Mouse (Mus musculus): ENCODE measurements around the gene Cdh24. TPM values are rescaled to one million over a fixed set of nuclear protein-coding genes. Genes with fewer than 3 reads are reported as not detected.
A peak's percentile ranks its signal among the peaks of the same experiment; 100 is the strongest.

Gene Cdh24
- polyA plus RNA-seq, 1 experiment from 2014 or later: 6.8 TPM

DNA sequence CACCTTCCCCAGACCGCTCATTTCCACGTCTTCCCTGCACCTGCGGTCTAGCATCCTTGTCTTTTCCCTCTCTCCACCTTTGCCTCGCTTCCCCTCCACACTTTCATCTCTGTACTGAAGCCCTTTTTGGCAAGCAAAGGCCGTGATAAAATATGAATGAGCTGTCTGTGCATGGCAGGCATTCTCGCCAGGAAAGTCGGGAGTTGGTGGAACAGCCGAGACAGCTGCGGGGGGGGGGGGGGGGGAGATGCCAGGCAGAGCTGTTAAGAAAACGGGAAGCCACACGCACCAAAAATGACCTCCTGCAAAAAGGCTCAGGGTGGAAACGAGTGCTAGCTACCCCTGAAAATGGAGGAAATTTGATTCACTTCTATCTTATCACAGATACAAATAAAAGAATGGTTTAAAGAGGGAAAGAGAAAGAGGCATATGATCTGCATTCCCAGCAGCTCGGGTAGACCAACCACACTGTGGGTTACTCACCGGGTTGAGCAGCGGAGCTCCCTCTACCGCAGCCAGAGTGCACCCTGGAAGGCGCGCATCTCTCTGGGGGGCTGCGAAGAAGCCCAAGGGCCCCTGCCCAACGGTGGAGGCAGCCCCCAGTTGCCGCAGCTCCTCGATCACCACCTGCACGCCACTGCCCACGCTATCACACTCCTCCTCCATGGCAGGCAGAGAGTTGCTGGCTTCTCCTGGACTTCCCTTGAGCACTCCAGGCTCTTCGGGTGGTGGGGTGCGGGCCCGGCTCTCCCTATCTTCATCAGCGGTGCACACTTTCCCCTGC, 46.3 kb downstream of the Cdh24 start:
- Histone ChIP-seq H3K4me2 (ENCODE audit: low read depth) (no peak overlapping the region), H3K9me3 (ENCODE audit: control insufficient read depth, low read length) (no peaks in the 10 kb centered on the region), H3K36me3 (ENCODE audit: control insufficient read depth, insufficient read depth, low read length) (no peaks in the 10 kb centered on the region), H3K9ac (ENCODE audit: low read length) (no peak overlapping the region), H3K4me1 (ENCODE audit: control insufficient read depth, insufficient read depth, low read length) (no peaks in the 10 kb centered on the region), H3K27ac (ENCODE audit: low read depth, low read length) (no peak overlapping the region), H3K27me3 (ENCODE audit: control insufficient read depth, insufficient read depth, low read length) (no peaks in the 10 kb centered on the region), H3K4me3 (ENCODE audit: low read depth, low read length) (no peak overlapping the region)
- 72% methylated on average over 28 of the region's 28 CpGs for WGBS
- DNase-seq (ENCODE audit: low spot score) (no peak), ATAC-seq (ENCODE audit: insufficient read depth, low FRiP score, low TSS enrichment) (no peak)

DNA sequence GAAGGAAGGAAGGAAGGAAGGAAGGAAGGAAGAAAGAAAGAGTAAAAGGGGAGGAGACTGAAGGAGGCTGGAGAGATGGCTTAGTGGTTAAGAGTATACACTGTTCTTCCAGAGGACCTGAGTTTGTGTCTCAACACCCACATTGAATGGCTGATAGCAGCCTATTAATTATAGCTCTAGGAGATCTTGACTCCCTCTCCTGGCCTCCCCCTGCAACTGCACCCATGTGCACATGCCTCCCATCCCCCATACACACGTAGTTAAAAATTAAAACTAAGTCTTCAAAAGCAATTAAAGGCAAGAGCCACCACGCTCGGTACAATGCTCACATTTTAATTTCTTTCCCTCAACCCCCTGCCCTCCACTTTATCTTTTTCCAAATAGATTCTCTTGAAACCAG, 47.1 kb downstream of the Cdh24 start:
- no peaks in the 10 kb centered on the region for H3K9me3 ChIP-seq (ENCODE audit: control insufficient read depth, low read length)
- DNase-seq (ENCODE audit: low spot score) (no peak), ATAC-seq (ENCODE audit: insufficient read depth, low FRiP score, low TSS enrichment) (no peak)
- H3K4me2 ChIP-seq (ENCODE audit: low read depth): no peak overlapping the region
- H3K27ac ChIP-seq (ENCODE audit: low read depth, low read length): no peak overlapping the region
- no peaks in the 10 kb centered on the region for H3K36me3 ChIP-seq (ENCODE audit: control insufficient read depth, insufficient read depth, low read length)
- no peaks in the 10 kb centered on the region for H3K27me3 ChIP-seq (ENCODE audit: control insufficient read depth, insufficient read depth, low read length)
- H3K4me1 ChIP-seq (ENCODE audit: control insufficient read depth, insufficient read depth, low read length): no peaks in the 10 kb centered on the region
- H3K9ac ChIP-seq (ENCODE audit: low read length): no peak overlapping the region
- H3K4me3 ChIP-seq (ENCODE audit: low read depth, low read length): no peak overlapping the region
- 95% methylated on average over 3 of the region's 3 CpGs for WGBS

DNA sequence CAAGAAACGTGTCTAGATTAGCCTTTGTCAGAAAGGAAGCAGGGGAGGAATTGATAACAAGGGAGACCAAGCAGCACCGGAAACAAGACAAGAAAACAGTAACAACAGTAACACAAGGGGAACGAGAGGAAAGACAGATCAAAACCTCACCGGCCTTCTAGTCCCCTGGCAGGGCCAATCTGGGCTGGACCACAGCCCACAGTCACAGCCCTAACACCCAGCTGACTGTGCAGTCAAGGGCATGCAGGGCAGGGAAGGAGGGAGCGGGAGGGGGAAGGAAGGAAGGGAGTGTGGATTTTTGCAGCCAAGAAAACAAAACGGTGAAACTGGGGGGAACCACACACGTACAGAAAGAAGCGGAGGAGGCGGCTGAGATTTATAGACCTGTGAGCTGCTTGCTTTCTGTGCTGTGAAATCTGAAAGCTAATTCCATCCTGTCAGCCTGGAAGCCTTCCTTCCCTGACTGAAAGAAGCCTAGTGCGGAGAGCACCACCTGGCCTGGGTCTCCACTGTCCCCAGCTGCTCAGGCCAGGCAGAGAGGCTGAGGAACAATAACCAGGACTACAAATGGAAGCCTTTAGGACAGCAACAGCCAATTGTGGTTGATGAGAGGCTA, 48.7 kb downstream of the Cdh24 start:
- H3K9ac ChIP-seq (ENCODE audit: low read length): no peak overlapping the region
- WGBS: 62% methylated on average over 10 of the region's 10 CpGs
- no peaks in the 10 kb centered on the region for H3K27me3 ChIP-seq (ENCODE audit: control insufficient read depth, insufficient read depth, low read length)
- no peaks in the 10 kb centered on the region for H3K36me3 ChIP-seq (ENCODE audit: control insufficient read depth, insufficient read depth, low read length)
- H3K27ac ChIP-seq (ENCODE audit: low read depth, low read length): no peak overlapping the region
- no peak overlapping the region for H3K4me3 ChIP-seq (ENCODE audit: low read depth, low read length)
- DNase-seq (ENCODE audit: low spot score) (no peak), ATAC-seq (ENCODE audit: insufficient read depth, low FRiP score, low TSS enrichment) (0 out of 2 replicates have a peak, but pooled peaks have one; percentile 45)
- H3K4me1 ChIP-seq (ENCODE audit: control insufficient read depth, insufficient read depth, low read length): no peaks in the 10 kb centered on the region
- no peak overlapping the region for H3K4me2 ChIP-seq (ENCODE audit: low read depth)
- no peaks in the 10 kb centered on the region for H3K9me3 ChIP-seq (ENCODE audit: control insufficient read depth, low read length)

DNA sequence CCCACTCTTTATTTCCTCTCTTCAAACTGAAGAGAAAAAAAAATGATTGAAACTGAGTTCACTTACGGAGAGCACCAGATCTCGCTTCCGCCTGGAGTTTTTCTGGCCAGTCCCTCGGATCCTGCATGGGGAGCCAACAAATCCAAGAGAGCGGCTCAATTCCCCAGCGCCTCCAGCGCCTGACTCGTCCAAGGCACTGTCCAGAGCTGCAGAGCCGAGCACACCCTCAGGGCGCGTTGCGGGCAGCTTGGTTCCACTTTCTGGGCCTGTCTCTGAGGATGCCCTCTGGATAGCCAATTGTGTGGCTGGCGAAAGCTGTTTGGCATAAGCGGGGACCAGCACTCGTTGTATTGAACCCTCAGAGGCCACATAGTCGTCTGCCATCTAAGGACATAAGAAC, 50.1 kb downstream of the Cdh24 start:
- Histone ChIP-seq H3K27ac (ENCODE audit: low read depth, low read length) (no peak overlapping the region), H3K36me3 (ENCODE audit: control insufficient read depth, insufficient read depth, low read length) (no peaks in the 10 kb centered on the region), H3K4me3 (ENCODE audit: low read depth, low read length) (no peak overlapping the region), H3K9me3 (ENCODE audit: control insufficient read depth, low read length) (no peaks in the 10 kb centered on the region), H3K4me1 (ENCODE audit: control insufficient read depth, insufficient read depth, low read length) (no peaks in the 10 kb centered on the region), H3K27me3 (ENCODE audit: control insufficient read depth, insufficient read depth, low read length) (no peaks in the 10 kb centered on the region), H3K4me2 (ENCODE audit: low read depth) (no peak overlapping the region), H3K9ac (ENCODE audit: low read length) (no peak overlapping the region)
- DNase-seq (ENCODE audit: low spot score) (no peak), ATAC-seq (ENCODE audit: insufficient read depth, low FRiP score, low TSS enrichment) (no peak)
- 93% methylated on average over 16 of the region's 16 CpGs for WGBS

DNA sequence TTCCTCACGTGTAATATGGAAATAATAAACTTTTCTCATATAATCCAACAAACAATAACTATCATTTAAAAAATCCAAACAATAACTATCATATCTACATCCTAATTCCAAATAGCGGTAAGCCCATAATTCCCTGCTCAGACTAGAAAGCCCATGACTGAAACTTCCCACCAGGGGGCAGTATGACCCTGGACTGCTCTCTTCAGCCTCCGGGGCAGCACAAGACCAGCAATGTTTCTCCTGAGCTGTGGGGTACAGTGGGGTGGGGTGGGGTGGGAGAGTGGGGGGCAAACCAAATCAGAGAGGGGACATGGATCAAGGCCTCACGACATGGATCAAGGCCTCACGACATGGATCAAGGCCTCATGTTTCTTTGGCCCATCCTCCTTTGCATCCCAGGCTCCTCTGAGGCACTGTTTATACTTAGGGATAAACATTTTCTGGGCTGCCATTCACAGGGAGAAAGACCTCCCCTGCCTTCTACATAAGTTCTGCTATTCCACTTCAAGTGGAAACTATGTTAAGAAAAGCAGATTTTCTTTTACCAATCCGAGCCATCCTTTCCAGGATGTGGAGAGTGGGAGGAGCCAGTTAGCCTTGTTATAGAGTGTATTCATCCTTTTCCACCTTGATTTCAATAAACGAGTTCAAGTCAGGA, 57.4 kb downstream of the Cdh24 start:
- peak; percentile 61 for DNase-seq (ENCODE audit: low spot score)
- Histone ChIP-seq H3K27ac (ENCODE audit: low read depth, low read length) (no peak overlapping the region), H3K9me3 (ENCODE audit: control insufficient read depth, low read length) (no peaks in the 10 kb centered on the region), H3K9ac (ENCODE audit: low read length) (no peak overlapping the region), H3K36me3 (ENCODE audit: control insufficient read depth, insufficient read depth, low read length) (no peaks in the 10 kb centered on the region; the same call in 1 of the 2 replicates), H3K4me3 (ENCODE audit: low read depth, low read length) (no peak overlapping the region), H3K4me2 (ENCODE audit: low read depth) (no peak overlapping the region), H3K4me1 (ENCODE audit: control insufficient read depth, insufficient read depth, low read length) (no peaks in the 10 kb centered on the region), H3K27me3 (ENCODE audit: control insufficient read depth, insufficient read depth, low read length) (no peaks in the 10 kb centered on the region)
- 44% methylated on average over 7 of the region's 7 CpGs for WGBS
- ATAC-seq (ENCODE audit: insufficient read depth, low FRiP score, low TSS enrichment): no peak

DNA sequence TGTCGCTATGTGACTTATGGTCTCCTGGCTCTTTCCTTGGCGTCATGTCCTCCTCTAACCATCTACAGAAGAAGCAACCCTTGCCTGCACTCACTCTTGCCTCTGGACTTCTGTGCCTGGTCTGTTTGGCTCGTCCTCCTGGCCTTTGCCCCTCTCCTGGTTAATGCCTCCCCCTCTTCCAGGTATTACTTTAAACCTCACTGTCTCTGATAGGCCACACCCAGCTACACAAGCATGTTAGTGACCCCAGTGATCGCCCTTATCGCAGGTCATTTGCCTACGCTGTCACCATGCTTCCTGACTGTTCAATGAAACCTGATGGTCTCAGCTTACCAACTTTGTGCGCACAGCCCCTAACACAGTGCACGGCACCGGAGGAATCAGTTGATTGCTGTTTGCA, 58.6 kb downstream of the Cdh24 start:
- DNase-seq (ENCODE audit: low spot score) (no peak), ATAC-seq (ENCODE audit: insufficient read depth, low FRiP score, low TSS enrichment) (no peak)
- H3K9ac ChIP-seq (ENCODE audit: low read length): no peak overlapping the region
- no peak overlapping the region for H3K4me2 ChIP-seq (ENCODE audit: low read depth)
- no peaks in the 10 kb centered on the region for H3K9me3 ChIP-seq (ENCODE audit: control insufficient read depth, low read length)
- H3K27ac ChIP-seq (ENCODE audit: low read depth, low read length): no peak overlapping the region
- no peak overlapping the region for H3K4me3 ChIP-seq (ENCODE audit: low read depth, low read length)
- no peaks in the 10 kb centered on the region; the same call in 1 of the 2 replicates for H3K4me1 ChIP-seq (ENCODE audit: control insufficient read depth, insufficient read depth, low read length)
- H3K36me3 ChIP-seq (ENCODE audit: control insufficient read depth, insufficient read depth, low read length): no peaks in the 10 kb centered on the region; the same call in 1 of the 2 replicates
- WGBS: 89% methylated on average over 9 of the region's 9 CpGs
- no peaks in the 10 kb centered on the region for H3K27me3 ChIP-seq (ENCODE audit: control insufficient read depth, insufficient read depth, low read length)

MicroRNAs within 50 kb of the gene (microRNA counts, 519-probe panel; counts per million panel counts)
- 171 counts per million, percentile 57 among the panel's probes with 10 or more counts for microRNA mmu-miR-686

Small RNAs within 50 kb of the gene (microRNA-seq; reads per million reads assigned to microRNA genes)
- gene Mir686 (not detected), gene Mir6948 (not detected)

Other genes with a start within 250 kb of the Cdh24 start
- 4.5 and 4.8 TPM in 2 replicates for gene Slc7a7, start 223.6 kb downstream of the Cdh24 start, polyA plus RNA-seq (2014; fragmentation: Nextera tagmentation; extraction: Ambion mirVana)
- 190 and 216 TPM in 2 replicates for gene Mrpl52, start 214.5 kb downstream of the Cdh24 start, polyA plus RNA-seq (2014; fragmentation: Nextera tagmentation; extraction: Ambion mirVana)
- gene Mmp14, start 209.8 kb downstream of the Cdh24 start, polyA plus RNA-seq (2014; fragmentation: Nextera tagmentation; extraction: Ambion mirVana): 69.6 and 70.6 TPM in 2 replicates
- gene Lrp10, start 177.2 kb downstream of the Cdh24 start, polyA plus RNA-seq (2014; fragmentation: Nextera tagmentation; extraction: Ambion mirVana): 24.5 and 26.6 TPM in 2 replicates
- 23.3 and 26.2 TPM in 2 replicates for gene Rem2, start 165.3 kb downstream of the Cdh24 start, polyA plus RNA-seq (2014; fragmentation: Nextera tagmentation; extraction: Ambion mirVana)
- 124 and 126 TPM in 2 replicates for gene Prmt5, start 123.8 kb downstream of the Cdh24 start, polyA plus RNA-seq (2014; fragmentation: Nextera tagmentation; extraction: Ambion mirVana)
- 36.7 and 41.4 TPM in 2 replicates for gene Haus4, start 86.7 kb downstream of the Cdh24 start, polyA plus RNA-seq (2014; fragmentation: Nextera tagmentation; extraction: Ambion mirVana)
- 27.9 TPM in 2 replicates for gene Ajuba, start 63.8 kb downstream of the Cdh24 start, polyA plus RNA-seq (2014; fragmentation: Nextera tagmentation; extraction: Ambion mirVana)
- gene 4931414P19Rik, start 35.4 kb downstream of the Cdh24 start, polyA plus RNA-seq (2014; fragmentation: Nextera tagmentation; extraction: Ambion mirVana): 8.1 and 8.9 TPM in 2 replicates
- 444 and 470 TPM in 2 replicates for gene Psmb5, start 23.3 kb downstream of the Cdh24 start, polyA plus RNA-seq (2014; fragmentation: Nextera tagmentation; extraction: Ambion mirVana)
- gene Psmb11, start 19.9 kb downstream of the Cdh24 start, polyA plus RNA-seq (2014; fragmentation: Nextera tagmentation; extraction: Ambion mirVana): 0.08 TPM in 1 of 2 replicates, not detected in the other
- not detected in 2 replicates for gene Gm17606, start 412 bp downstream of the Cdh24 start, polyA plus RNA-seq (2014; fragmentation: Nextera tagmentation; extraction: Ambion mirVana)
- gene 1700123O20Rik, start 44.9 kb upstream of the Cdh24 start, polyA plus RNA-seq (2014; fragmentation: Nextera tagmentation; extraction: Ambion mirVana): 94.3 and 103 TPM in 2 replicates
- 118 and 122 TPM in 2 replicates for gene Acin1, start 45.6 kb upstream of the Cdh24 start, polyA plus RNA-seq (2014; fragmentation: Nextera tagmentation; extraction: Ambion mirVana)
- gene Gm29776, start 57.5 kb upstream of the Cdh24 start, polyA plus RNA-seq (2014; fragmentation: Nextera tagmentation; extraction: Ambion mirVana): 0.16 and 0.30 TPM in 2 replicates
- 0.26 TPM in 1 of 2 replicates, not detected in the other for gene Cebpe, start 70.8 kb upstream of the Cdh24 start, polyA plus RNA-seq (2014; fragmentation: Nextera tagmentation; extraction: Ambion mirVana)
- 3.2 and 3.4 TPM in 2 replicates for gene Slc7a8, start 140.6 kb upstream of the Cdh24 start, polyA plus RNA-seq (2014; fragmentation: Nextera tagmentation; extraction: Ambion mirVana)
- not detected in 2 replicates for gene Rnf212b, start 172.8 kb upstream of the Cdh24 start, polyA plus RNA-seq (2014; fragmentation: Nextera tagmentation; extraction: Ambion mirVana)
- 19.3 and 21.9 TPM in 2 replicates for gene Homez, start 229.6 kb upstream of the Cdh24 start, polyA plus RNA-seq (2014; fragmentation: Nextera tagmentation; extraction: Ambion mirVana)
- gene Ppp1r3e, start 236.2 kb upstream of the Cdh24 start, polyA plus RNA-seq (2014; fragmentation: Nextera tagmentation; extraction: Ambion mirVana): 1.3 and 1.5 TPM in 2 replicates
- gene Bcl2l2, start 242.0 kb upstream of the Cdh24 start, polyA plus RNA-seq (2014; fragmentation: Nextera tagmentation; extraction: Ambion mirVana): 2.9 and 3.7 TPM in 2 replicates
- gene Gm20521, start 242.1 kb upstream of the Cdh24 start, polyA plus RNA-seq (2014; fragmentation: Nextera tagmentation; extraction: Ambion mirVana): 0.20 TPM in 1 of 2 replicates, not detected in the other